Mouse (Mus musculus): ENCODE data around the gene Cytip. TPM values are rescaled to one million over a fixed set of nuclear protein-coding genes. Genes with fewer than 3 reads are reported as not detected.

Cytip gene
- total RNA-seq, 1 experiment from 2014 or later, result 1,108 TPM

DNA sequence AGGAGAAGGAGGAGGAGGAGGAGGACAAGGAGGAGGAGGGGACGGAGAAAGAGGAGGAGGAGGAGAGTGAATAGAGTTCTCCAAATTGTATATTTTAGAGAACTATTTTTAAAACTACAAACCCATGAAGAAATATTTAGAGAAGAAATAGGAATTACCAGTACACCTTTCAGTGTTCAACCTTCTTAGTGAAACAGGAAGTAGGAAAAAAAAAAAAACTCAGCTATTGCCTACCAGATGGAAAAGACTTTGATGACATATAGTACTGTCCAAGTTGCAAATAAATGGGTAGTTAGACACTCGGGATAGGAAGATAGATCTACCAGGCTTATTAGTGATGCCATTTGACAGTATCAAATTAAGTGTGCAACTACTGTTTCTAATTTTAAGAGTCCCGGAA is 27.7 kb downstream of the Cytip start:
- ATAC-seq (replicated peaks; ENCODE audit: insufficient number of reproducible peaks, low FRiP score, low TSS enrichment, poor library complexity, severe bottlenecking), result no peak

GRCm38 (mm10) chr2:58166764-58167163 is 28.6 kb downstream of the Cytip start:
- no peak for ATAC-seq (replicated peaks; ENCODE audit: insufficient number of reproducible peaks, low FRiP score, low TSS enrichment, poor library complexity, severe bottlenecking)

- ATAC-seq (replicated peaks; ENCODE audit: insufficient number of reproducible peaks, low FRiP score, low TSS enrichment, poor library complexity, severe bottlenecking), result no peak
Observed at GRCm38 (mm10) chr2:58163457-58164181, 31.7 kb downstream of the Cytip start.

DNA sequence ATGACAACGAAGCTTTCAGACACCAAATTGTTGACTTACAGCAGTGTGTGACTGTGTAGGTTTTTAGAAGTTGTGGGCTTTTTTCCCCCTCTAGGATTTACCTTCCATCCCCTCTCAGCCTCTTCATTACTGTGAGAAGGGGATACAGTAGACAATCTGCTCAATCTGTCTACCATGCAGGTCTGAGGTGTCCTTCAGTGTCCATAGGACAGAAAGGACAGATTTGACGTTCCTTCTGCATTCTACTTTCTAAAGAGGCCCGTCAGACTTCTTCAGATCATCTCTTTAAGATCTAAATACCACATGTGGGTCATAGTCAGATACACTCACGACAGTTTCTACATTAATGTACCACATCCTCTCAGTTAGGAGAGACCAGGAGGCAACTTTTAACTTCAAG is 33.5 kb downstream of the Cytip start:
- no peak for ATAC-seq (replicated peaks; ENCODE audit: insufficient number of reproducible peaks, low FRiP score, low TSS enrichment, poor library complexity, severe bottlenecking)

DNA sequence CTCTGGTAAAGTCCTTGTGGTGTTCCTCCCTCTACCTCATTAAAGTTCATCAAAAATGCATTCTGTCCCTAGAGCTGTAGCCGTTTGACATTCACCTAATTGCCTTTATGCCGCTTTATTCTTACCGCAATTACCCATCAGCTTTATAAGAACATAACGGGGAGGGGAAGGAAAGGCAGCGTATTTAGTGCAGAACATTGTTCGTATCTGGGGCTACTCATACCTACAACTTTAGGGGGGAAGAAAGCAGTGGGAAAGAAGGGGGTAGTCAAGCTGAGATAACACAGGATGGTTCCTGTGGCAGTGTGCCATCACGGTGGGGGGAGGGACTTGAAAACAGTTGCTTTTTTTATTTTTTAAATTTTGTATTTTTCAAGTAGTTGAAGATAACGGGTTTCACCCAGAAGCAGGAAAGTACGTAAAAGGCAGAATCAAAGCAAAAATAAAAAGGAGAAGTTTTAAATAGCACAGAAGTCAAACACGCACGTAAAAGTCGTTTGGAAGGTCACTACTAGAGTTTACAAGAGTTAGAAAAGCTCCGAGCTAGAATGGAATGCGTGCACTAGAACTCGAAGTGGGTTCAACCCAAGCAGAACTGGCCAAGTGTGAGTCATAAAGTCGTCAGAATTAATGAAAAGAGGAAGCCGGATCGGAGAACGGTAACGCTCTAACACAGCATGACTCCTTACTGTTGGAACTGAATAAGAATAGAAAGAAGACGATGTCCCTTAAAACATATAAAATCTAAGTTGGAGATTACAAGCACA is 34.6 kb downstream of the Cytip start:
- peak; percentile 51 for ATAC-seq (replicated peaks; ENCODE audit: insufficient number of reproducible peaks, low FRiP score, low TSS enrichment, poor library complexity, severe bottlenecking)

DNA sequence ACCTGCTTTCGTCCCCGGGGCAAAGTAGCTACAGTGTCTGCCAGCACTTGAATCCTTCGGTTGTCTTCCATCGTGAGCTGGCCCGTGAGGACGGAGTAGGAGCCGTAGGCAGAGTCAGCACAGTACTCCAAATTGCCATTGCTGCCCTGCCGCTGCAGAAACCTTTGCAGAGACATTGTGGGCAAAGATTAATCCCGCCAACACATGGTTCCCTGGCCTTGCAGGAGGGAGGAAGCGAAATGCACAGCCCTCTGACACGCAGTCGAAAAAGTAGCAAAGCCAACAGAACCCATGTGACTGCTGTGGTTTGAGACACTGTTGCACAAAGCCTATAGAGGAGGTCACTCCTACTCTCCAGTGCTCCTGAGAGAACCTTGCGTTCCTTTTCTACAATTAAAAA is 35.5 kb downstream of the Cytip start:
- peak; percentile 62 for ATAC-seq (replicated peaks; ENCODE audit: insufficient number of reproducible peaks, low FRiP score, low TSS enrichment, poor library complexity, severe bottlenecking)

DNA sequence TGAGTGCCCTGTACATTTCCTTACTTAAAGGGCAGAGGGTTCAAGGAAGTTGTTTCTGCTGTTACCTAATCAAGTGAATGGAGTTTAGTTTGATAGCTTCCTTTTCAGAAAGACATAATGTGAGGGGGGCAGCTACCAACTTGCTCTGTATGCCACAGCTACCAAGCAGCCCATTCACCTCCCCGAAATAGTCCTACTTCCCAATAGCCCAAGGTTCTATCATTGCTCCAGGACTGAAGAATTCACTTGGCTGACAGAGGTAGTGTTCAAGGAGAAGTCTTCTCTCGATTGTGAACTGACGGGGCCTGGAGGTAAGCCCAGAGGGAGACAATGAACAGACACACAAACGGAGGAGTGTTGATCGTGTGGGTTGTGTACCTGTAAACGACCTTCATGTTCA is 36.2 kb downstream of the Cytip start:
- ATAC-seq (replicated peaks; ENCODE audit: insufficient number of reproducible peaks, low FRiP score, low TSS enrichment, poor library complexity, severe bottlenecking), result no peak

GRCm38 (mm10) chr2:58158539-58158938 is 36.8 kb downstream of the Cytip start:
- ATAC-seq (replicated peaks; ENCODE audit: insufficient number of reproducible peaks, low FRiP score, low TSS enrichment, poor library complexity, severe bottlenecking), result no peak

- no peak for ATAC-seq (replicated peaks; ENCODE audit: insufficient number of reproducible peaks, low FRiP score, low TSS enrichment, poor library complexity, severe bottlenecking)
Observed at GRCm38 (mm10) chr2:58158107-58158506, 37.2 kb downstream of the Cytip start.

DNA sequence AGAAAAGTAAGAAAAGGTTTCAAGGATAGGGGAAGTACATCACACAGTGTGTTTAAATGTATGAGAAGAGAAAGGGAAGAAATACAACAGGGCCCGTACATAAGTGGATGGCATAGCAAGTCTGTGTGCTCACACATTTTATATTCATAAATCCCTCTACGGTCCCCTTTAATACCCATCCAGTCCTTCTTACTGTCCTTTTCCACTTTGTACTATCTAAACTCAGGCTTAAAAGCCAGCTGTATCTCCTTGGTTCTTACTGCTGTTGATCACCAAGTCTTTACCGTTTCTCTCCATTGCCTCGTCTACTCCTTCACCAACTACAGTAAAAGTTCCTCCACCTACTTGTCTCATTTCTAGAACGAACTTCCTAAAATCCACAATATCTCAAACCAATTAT is 37.9 kb downstream of the Cytip start:
- ATAC-seq (replicated peaks; ENCODE audit: insufficient number of reproducible peaks, low FRiP score, low TSS enrichment, poor library complexity, severe bottlenecking), result no peak

GRCm38 (mm10) chr2:58156495-58157392 is 38.6 kb downstream of the Cytip start:
- peak; percentile 66 for ATAC-seq (replicated peaks; ENCODE audit: insufficient number of reproducible peaks, low FRiP score, low TSS enrichment, poor library complexity, severe bottlenecking)

DNA sequence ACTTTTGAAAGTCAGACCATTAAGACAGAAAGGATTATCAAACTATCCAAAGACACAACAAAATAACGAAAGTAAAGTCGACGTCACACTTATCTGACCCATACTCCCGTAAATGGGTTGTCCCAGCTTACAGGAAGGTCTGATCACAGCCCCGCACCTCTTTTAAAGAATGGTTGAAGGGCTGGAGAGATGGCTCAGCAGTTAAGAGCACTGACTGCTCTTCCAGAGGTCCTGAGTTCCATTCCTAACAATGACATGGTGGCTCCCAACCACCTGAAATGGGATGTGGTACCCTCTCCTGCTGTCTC is 39.3 kb downstream of the Cytip start:
- ATAC-seq (replicated peaks; ENCODE audit: insufficient number of reproducible peaks, low FRiP score, low TSS enrichment, poor library complexity, severe bottlenecking), result no peak

- no peak for ATAC-seq (replicated peaks; ENCODE audit: insufficient number of reproducible peaks, low FRiP score, low TSS enrichment, poor library complexity, severe bottlenecking)
Observed at GRCm38 (mm10) chr2:58155271-58156107, 39.8 kb downstream of the Cytip start.

GRCm38 (mm10) chr2:58154555-58154954 is 40.8 kb downstream of the Cytip start:
- no peak for ATAC-seq (replicated peaks; ENCODE audit: insufficient number of reproducible peaks, low FRiP score, low TSS enrichment, poor library complexity, severe bottlenecking)

GRCm38 (mm10) chr2:58153742-58154141 is 41.6 kb downstream of the Cytip start:
- no peak for ATAC-seq (replicated peaks; ENCODE audit: insufficient number of reproducible peaks, low FRiP score, low TSS enrichment, poor library complexity, severe bottlenecking)

- ATAC-seq (replicated peaks; ENCODE audit: insufficient number of reproducible peaks, low FRiP score, low TSS enrichment, poor library complexity, severe bottlenecking), result no peak
Observed at GRCm38 (mm10) chr2:58149983-58150405, 45.3 kb downstream of the Cytip start.

DNA sequence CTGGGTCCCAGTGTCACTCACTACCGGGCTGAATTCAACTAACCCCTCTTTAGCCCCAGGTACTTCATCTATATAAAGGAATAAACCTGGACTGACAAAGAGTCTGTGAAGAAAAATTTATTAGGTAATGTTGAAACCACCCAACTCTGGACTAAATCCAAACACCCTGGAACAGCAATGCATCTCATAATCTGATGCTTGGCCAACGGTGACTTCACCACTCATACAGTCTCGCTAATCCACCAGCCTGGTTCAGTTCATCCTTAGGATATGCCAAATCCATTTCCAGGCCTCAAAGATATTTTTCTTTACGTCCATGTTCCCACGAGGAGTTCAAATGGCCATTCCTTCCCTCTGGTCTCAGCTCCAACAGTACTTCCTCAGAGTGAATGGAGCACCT is 48.8 kb downstream of the Cytip start:
- ATAC-seq (replicated peaks; ENCODE audit: insufficient number of reproducible peaks, low FRiP score, low TSS enrichment, poor library complexity, severe bottlenecking), result no peak

DNA sequence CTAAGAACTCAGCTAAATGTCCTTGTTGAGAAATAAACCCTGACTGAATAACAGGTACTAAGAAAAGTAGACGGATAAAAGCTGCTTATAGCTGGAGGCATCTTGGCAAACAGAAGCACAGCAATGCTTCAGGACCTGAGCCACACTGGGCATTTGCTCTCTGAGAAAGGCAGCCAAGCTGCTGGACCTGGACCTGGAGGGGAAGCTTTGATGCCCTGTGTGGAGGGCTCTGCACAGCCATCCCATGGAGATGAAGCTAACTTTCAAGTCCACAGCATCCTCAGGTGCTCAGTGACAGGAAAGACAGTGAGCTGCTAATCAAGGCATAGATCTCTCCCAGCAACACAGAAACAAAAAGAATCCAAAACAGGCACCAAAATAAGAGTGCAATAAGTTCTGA is 54.8 kb downstream of the Cytip start:
- no peak for ATAC-seq (replicated peaks; ENCODE audit: insufficient number of reproducible peaks, low FRiP score, low TSS enrichment, poor library complexity, severe bottlenecking)

DNA sequence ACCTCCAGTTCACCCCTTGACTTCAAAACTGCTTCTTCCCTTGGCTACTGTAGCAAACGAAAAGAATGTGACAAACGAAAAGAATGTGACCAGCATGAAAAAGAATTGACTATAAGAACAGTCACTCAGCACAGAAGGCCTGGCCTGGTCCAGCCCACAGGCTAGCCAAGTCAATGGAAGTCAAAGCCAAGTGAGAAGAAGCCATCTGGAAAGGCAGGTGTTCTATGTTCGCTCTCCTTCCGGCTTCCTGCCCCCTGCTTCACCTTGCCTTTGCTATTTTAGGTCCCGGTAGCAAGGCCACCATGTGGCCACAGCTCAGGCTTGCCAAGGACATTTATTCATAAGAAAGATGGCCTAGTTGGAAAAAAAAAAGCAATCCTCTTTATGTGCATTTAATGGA is 56.7 kb downstream of the Cytip start:
- ATAC-seq (replicated peaks; ENCODE audit: insufficient number of reproducible peaks, low FRiP score, low TSS enrichment, poor library complexity, severe bottlenecking), result no peak

Measured in monocyte, adult 5-6 weeks (primary cell).